ENCODE assay signal across 14 mouse cellular contexts in genomic region chr13:24989006-24989405, GRCm38 (mm10). TPM values are rescaled to one million over a fixed set of nuclear protein-coding genes. Genes with fewer than 3 reads are reported as not detected.
DNase-seq lines count a peak whose midpoint lies in the region; ATAC-seq lines count a peak whose summit lies in the region.
"Had no signal": no experiment of that assay in that cellular context is flagged by ENCODE, and none has a peak within 500 bp of the region (broad histone marks: within the 10 kb centered on the region; RNA-seq: fewer than 3 reads in every experiment).

No protein-coding gene starts in this region.

- 0 out of 2 replicates have a peak, but pooled peaks cover 4% of the 10 kb centered on the region for H3K4me1 ChIP-seq in kidney, embryonic 15.5 days
- H3K4me1 ChIP-seq in hindbrain, embryonic 12.5 days, result no peaks in the 10 kb centered on the region
- H3K4me1 ChIP-seq: limb, embryonic 15.5 days had no signal

- DNase-seq in cerebellum, adult 8-10 months, result no peak
- peak; percentile 25 for DNase-seq in kidney, adult 18-20 months
- peak; percentile 62 for DNase-seq in 416B (ENCODE audit: low read depth)
- peak; percentile 46 for DNase-seq in kidney, adult 9 months
- no peak for DNase-seq in left cerebral cortex, adult 11 months (ENCODE audit: low spot score)
- DNase-seq: thymus, adult 18-20 months had no signal

- no peak overlapping the region for H3K27ac ChIP-seq in kidney, embryonic 15.5 days
- H3K27ac ChIP-seq in hindbrain, embryonic 12.5 days, result no peak overlapping the region
- H3K27ac ChIP-seq: forebrain, embryonic 12.5 days; hindbrain, embryonic 10.5 days; limb, embryonic 15.5 days; lung, embryonic 15.5 days had no signal

- peak; percentile 17; the same call in 1 of the 2 replicates for ATAC-seq in cerebellum, adult (ENCODE audit: insufficient number of reproducible peaks, low FRiP score, low TSS enrichment)
- no peak for ATAC-seq in kidney, embryonic 15.5 days (replicated peaks; ENCODE audit: low FRiP score)
- no peak for ATAC-seq in hindbrain, embryonic 12.5 days (ENCODE audit: low FRiP score)

- 83% methylated on average over 6 of the region's 6 CpGs for WGBS in kidney, embryonic 15.5 days
- WGBS in hindbrain, embryonic 12.5 days, result 86% methylated on average over 6 of the region's 6 CpGs

- H3K9me3 ChIP-seq in kidney, embryonic 15.5 days (replicated peaks), result no peaks in the 10 kb centered on the region
- H3K9me3 ChIP-seq in hindbrain, embryonic 12.5 days (replicated peaks), result no peaks in the 10 kb centered on the region
- H3K9me3 ChIP-seq: forebrain, embryonic 12.5 days; hindbrain, embryonic 10.5 days; limb, embryonic 15.5 days; lung, embryonic 15.5 days had no signal

- no peak overlapping the region for H3K9ac ChIP-seq in kidney, embryonic 15.5 days
- H3K9ac ChIP-seq in hindbrain, embryonic 12.5 days, result no peak overlapping the region
- H3K9ac ChIP-seq: forebrain, embryonic 12.5 days; limb, embryonic 15.5 days; lung, embryonic 15.5 days had no signal

- peaks cover 50% of the 10 kb centered on the region for H3K36me3 ChIP-seq in kidney, embryonic 15.5 days
- peaks cover 44% of the 10 kb centered on the region for H3K36me3 ChIP-seq in hindbrain, embryonic 12.5 days

- H3K27me3 ChIP-seq in kidney, embryonic 15.5 days, result no peaks in the 10 kb centered on the region
- no peaks in the 10 kb centered on the region for H3K27me3 ChIP-seq in hindbrain, embryonic 12.5 days
- H3K27me3 ChIP-seq: CH12.LX; forebrain, embryonic 12.5 days; limb, embryonic 15.5 days; lung, embryonic 15.5 days had no signal

- no peak overlapping the region for H3K4me3 ChIP-seq in kidney, embryonic 15.5 days (replicated peaks)
- no peak overlapping the region for H3K4me3 ChIP-seq in hindbrain, embryonic 12.5 days
- H3K4me3 ChIP-seq: forebrain, embryonic 12.5 days; hindbrain, embryonic 10.5 days; limb, embryonic 15.5 days; lung, embryonic 15.5 days had no signal

- no peak overlapping the region for H3K4me2 ChIP-seq in kidney, embryonic 15.5 days
- no peak overlapping the region for H3K4me2 ChIP-seq in hindbrain, embryonic 12.5 days (replicated peaks)
- H3K4me2 ChIP-seq: forebrain, embryonic 12.5 days; limb, embryonic 15.5 days had no signal

RNA-seq across cellular contexts. Expression of gene Mrs2, which starts 31.2 kb away (rescaled TPM):
- polyA plus RNA-seq in kidney, embryonic 15.5 days (2015; fragmentation: Nextera tagmentation; extraction: Ambion mirVana), result 15.1 and 17.4 TPM in 2 replicates
- polyA plus RNA-seq in hindbrain, embryonic 12.5 days (2016; fragmentation: Nextera tagmentation; extraction: Ambion mirVana), result 26.1 and 31.9 TPM in 2 replicates

RNA-seq across cellular contexts. Expression of gene Gpld1, which starts 46.1 kb away (rescaled TPM):
- polyA plus RNA-seq in kidney, embryonic 15.5 days (2015; fragmentation: Nextera tagmentation; extraction: Ambion mirVana), result 0.84 and 1.2 TPM in 2 replicates
- polyA plus RNA-seq in hindbrain, embryonic 12.5 days (2016; fragmentation: Nextera tagmentation; extraction: Ambion mirVana), result 1.0 and 2.3 TPM in 2 replicates

RNA-seq across cellular contexts. Expression of gene Aldh5a1, which starts 51.5 kb away (rescaled TPM):
- polyA plus RNA-seq in kidney, embryonic 15.5 days (2015; fragmentation: Nextera tagmentation; extraction: Ambion mirVana), result 7.8 and 7.9 TPM in 2 replicates
- 8.9 and 9.3 TPM in 2 replicates for polyA plus RNA-seq in hindbrain, embryonic 12.5 days (2016; fragmentation: Nextera tagmentation; extraction: Ambion mirVana)

Comparison
In these comparisons a context has a peak if more than half of its experiments do, and no peak if none do; other contexts are left out.
1. DNase-seq: peak in kidney, adult 18-20 months (single experiment), 416B (single experiment) and kidney, adult 9 months (single experiment); none in cerebellum, adult 8-10 months (single experiment) and left cerebral cortex, adult 11 months (single experiment).